Mouse (Mus musculus) brain, embryonic 18.5 days (tissue): ENCODE results near the gene Tent4b.
"Not testable (repeated sequence)": the region's sequence is repeated elsewhere in the genome, so short reads cannot be mapped to it uniquely, and the experiment has no call there.

ENCODE experiments used
- DNase-seq: peaks from one replicate; pipeline ENCODE4 v3.0.0-alpha.2; 2012; ENCODE audit warnings: low read depth, low spot score

The Tent4b gene

DNA sequence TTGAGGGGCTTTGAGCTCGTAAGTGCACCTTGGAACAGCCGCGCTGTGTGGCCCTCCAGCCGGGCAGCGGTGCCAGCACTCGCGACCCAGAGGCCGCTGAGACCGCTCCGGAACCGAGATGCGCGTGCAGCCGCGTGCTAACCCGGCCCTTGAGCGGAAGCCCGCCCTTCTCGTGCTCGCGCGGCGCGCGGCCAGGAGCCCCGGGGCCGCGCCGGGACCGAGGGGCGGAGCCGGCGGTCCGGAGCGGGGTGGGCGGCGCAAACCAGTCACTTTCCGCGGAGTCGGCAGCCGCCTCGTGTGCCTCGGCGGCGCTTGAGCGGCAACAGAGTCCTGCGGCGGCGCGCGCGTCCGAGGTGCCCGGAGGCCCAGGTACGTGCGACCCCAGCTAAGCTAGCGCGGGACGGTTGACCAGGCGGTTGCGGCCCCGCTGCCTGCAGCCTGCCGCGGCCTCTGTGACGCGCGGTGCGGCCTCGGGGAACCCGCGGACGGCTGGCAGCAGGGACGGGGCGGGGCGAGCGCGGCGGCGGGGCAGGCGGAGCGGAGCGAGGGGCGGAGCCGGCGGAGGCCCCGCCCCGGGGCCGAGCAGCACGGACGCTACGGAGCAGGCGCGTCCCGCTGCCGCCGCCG, at the start of gene Tent4b:
Gene Tent4b (plus strand): TSS at position 269 of the 627 bp plus-strand sequence.
- DNase-seq: peak; percentile 80

DNA sequence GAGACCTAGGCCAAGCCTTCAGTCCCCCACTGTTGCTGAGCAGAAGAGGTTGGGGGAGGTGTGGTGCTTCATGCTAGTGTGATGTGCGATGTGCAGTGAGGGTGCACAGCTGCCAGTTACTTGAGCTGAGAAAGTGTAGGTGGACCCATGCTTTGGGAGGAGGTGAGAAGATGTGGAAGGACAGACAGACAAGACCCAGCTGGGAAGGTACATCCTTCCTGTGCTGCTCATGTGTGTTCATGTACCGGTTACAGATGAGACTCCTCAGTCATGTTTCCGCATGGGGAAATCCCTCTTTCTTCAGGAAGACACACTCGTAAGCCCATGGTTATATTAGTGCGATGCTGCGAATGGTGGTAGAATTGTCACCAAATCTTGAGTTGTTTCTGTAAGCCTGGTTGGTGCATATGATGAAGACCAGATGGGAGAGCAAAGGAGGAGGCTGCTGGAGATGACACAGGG, 48.1 kb upstream of the Tent4b start:
- no peak for DNase-seq

DNA sequence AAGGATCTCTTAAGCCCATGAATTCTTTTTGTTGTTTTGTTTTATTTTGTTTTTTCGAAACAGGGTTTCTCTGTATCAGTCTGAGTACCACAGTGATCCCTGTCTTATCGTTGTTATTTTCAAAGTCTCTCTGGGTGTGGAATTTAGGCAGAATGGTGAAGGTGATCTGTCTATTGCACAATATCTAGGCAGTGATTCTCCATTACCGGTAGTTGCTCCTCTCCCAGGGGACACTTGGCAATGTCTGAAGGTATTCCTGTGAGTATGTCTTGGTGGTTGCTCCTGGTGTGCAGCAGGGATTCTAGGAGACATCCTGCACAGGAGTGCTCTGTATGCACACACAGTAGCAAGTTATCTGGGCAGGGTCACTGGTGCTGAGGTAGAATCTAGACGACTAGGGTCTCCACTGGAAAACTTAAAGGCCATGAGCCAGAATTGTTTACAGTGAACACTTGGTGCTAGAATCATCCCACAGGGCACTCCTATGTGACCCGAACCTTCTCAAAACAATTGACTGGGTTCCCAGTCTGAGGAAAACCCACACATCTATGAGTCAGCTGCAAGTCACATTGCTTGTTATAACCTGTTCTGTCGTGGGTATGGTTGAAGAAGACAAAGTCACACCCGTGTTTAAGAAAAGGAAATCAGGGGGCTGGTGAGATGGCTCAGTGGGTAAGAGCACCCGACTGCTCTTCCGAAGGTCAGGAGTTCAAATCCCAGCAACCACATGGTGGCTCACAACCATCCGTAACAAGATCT, 38.6 kb upstream of the Tent4b start:
- no peak for DNase-seq

DNA sequence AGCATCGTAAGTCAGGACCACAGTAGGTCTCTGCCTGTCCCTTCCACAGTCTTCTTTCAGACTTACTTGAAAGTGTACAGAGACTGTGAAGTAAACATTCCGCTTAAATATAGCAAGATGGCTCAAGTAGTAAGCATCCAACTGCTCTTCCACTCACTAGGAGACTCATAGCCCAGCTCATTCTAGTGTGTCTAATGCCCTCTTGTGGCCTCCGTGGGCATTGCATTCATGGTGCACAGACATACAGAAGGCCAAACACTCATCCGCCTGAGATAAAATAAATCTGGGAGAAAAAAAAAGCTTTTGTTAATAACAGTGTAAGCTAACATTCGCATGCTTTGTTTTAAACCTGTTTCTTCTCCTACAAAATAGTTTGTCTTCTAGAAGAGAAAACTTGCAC, 37.6 kb upstream of the Tent4b start:
- DNase-seq: peak; percentile 10

DNA sequence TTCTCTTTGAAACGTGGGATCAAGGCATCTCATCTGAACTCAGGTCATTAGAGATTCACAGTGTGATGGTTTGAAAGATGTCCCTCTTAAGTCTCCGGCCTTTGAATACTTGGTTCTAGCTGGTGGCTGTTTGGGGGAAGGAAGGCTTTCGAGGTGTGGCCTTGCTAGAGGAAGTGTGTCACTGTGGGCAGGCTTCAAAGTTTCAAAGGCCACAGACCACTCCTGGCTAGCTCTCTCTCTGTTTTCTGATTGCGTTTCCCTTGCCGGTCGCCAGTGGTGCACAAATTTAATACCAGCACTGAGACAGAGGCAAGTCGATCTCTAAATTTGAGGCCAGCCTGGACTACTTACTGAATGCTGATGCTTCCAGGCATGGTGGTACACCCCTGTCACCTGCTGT, 23.7 kb upstream of the Tent4b start:
- no peak for DNase-seq

DNA sequence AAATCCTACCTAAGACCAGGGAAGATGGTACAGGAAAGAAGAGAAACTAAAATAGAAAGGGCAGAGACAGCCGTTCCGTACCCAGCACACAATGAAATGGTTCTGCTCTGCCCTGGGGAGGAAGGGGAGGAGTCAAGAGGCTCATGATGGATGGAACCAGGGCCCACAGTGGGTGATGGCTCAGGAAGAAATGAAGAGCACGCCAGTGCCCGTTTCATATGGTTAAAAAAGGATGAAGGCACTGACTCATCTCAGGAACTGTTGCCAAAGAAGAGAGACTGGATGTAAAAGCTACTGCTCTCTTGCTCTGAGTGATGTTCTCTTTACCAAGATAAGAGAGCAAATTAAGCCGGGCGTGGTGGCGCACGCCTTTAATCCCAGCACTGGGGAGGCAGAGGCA, 21.7 kb upstream of the Tent4b start:
- DNase-seq: no peak

DNA sequence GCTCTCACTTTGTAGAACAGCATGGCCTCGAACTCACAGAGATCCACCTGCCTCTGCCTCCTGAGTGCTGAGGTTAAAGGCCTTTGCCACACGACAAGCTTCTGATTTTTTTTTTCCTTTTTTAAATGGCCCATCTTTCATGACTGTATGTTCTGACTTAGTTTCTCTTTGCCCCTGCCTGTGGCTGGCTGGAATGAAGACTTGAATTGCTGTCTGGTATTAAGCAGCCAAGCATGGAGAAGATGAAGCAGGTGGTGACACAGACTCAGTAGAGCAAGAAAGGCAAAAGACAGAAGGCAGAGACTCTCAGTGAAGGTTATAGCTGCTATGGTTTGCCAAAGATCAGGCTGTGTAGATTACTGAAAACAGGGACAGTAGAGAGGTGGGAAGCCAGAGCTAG, 15.9 kb upstream of the Tent4b start:
- DNase-seq: no peak

DNA sequence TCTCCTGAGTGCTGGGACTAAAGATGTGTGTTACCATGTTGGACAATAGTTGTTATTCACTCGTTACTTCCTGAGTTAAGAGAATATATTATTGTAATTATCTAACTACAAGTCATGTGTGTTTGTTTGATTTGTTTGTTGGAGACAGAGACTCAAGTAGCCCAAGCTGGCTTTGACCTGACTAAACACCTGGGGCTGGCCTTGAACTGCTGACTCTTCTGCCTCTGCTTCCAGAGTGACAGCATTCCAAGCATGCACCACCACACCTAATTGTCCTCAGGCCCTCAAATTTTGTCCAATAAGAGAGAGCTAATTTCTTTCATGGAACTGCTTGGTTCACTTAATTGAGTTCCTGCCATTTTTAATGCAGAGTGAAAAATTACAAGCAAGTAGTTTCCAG, 14.1 kb upstream of the Tent4b start:
- DNase-seq: no peak

DNA sequence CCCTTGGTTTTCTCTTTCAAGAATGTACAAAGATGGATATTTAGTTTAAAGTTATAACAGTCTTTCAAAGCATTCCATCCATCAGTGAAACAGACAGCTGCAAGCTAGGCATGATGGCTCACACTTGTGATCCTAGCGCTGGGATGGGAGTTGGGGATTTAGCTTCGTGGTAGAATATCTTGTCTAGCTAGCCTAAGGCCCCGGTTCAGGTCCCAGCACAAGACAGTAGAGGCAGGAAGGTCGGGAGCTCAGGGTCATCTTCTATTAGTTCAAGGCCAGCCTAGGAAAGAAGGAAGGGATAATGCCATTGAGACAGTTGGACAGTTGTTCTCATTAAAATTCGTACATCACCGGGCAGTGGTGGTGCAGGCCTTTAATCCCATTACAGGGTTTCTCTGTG, 13.3 kb upstream of the Tent4b start:
- no peak for DNase-seq

DNA sequence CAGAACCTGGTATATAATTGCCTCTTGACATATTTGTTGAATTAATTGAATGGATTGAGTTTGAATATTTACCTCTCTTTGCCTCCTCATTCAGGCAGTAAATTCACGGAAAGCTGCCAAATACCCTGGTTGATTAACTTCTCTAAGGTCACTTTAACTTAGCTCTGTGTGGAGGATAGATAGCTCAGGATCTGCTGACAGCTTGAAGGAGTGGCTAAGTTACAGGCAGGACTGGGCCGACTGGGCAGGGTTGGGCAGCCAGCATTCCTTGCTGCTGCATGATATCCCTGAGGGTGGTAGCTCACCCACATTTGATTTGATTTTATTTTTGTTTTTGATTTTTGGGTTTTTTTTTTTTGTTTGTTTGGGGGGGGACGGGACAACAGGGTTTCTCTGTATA, 1.7 kb upstream of the Tent4b start:
- no peak for DNase-seq

DNA sequence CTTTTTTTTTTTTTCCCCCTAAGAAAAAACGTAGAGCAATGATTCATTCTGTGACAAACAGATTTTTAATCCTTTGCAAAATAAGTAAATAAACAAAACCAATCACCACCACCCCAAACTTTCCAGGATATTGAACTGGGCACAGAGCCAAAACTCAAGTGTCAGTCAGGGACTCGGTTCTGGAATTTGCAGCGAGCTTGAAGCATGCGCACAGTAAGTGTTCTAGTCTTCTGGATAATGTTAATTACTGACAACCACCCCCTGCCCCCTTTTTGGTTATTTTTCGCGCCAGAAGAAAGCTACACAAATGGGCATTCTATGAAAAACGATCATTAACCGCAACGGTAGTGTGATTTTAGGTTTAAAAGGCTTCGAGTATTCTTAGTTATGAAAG, 465 bp upstream of the Tent4b start:
- DNase-seq: no peak

DNA sequence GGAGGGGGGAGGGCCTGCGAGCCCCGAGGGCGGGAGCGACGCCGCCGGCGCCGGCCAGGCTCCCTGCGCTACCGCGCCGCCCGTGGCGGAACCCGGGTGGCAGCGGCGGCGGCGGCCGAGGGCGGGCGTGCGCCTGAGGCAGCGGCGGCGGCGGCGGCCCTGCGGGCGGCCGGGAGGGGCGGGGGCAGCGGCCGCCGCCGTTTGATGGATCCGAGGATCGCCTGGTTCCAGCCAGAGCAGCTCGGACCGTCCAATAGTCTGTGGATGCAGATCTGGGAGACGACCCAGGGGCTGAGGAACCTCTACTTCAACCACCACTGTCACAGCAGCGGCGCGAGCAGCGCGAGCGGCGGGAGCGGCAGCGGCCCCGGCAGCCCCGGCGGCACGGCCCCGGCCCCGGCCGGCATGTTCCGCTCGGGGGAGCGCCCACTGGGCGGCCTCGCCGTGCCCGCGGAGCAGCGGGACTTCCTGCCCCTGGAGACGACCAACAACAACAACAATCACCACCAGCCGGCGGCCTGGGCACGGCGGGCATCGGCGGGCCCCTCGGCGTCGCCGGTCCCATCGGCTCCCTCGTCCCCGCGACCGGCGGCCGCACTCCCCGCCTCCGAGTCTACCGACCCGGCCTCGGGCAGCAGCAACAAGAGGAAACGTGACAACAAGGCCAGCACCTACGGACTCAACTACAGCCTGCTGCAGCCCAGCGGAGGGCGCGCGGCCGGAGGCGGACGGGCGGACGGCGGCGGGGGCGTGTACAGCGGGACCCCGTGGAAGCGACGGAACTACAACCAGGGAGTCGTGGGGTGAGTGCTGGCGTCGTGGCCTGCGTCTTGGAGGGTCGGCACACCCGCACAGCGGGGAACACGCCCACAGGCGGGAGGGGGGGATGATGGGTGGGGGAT, 938 bp downstream of the Tent4b start:
- no peak for DNase-seq

DNA sequence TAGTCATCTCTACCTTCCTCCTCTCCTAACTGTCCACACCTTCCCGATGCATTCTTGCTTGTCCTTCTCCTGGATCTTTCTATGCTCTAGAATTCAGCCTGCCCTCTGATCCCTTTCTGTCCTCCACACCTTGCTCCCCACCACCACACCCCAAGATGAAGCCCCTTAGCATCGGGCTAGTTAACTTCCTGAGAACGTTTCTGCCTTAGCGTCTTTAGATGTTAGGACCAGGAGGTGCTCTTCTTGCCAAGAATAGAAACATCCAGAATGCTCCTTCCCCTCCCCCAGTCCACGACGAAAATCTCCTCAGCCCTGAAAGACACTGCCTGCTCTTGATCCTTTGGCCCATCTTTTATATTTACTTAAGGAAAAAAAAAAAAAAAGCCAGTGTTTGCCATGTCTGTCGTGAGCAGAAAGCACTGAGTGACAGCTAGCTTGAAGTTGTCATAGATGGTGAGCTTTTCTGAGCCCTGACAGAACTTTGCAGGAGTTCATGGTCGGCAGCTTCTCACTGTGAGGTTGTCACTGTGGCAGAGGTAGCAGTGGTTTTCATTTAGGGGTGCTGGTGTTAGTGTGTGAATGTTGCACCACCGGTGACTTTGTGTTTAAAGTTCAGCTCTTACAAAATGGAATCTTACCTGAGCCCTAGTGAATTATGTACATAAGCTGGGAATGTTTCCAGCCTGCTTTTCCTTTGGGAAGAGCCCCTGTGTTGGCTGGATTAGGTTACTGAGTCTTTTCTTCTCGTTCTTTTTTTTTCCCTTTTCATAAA, 1.9 kb downstream of the Tent4b start:
- no peak for DNase-seq

DNA sequence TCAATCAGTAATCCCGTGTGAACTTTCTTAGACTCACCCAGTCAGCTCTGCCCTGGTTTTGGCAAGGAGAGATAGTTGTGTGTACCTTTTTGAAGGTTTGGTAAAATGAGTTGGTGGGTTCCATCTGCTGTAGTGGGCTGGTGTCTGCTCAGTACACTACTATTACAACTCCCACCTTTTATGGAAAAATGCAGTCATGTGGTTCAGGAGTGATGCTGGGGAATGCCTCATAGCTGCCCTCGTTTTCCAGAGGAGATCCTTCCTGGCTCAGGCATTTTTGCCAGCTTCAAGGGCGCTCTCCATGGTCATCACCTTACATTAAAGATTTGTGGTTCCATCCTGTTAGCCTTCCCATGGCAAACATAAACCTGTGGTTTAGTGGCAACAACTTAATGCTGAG, 2.6 kb downstream of the Tent4b start:
- DNase-seq: no peak

DNA sequence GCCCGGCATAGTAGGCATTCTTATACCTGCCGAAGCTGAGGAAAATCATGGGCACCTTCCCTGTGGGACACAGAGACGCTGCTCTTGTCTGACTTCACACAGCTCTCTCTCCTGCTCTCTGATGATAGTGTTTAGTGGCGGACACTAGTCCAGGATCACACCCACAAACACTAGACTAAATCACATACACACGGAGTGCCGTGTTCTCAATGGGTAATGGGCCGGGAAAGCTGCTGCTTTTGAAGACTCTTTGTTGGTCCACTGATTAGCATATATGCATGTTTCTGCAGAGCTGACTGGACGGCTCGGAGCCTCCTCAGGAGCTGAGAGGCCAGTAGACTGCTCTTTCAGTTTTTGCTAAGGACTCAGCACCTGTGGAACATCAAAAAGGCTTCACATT, 7.0 kb downstream of the Tent4b start:
- no peak for DNase-seq

DNA sequence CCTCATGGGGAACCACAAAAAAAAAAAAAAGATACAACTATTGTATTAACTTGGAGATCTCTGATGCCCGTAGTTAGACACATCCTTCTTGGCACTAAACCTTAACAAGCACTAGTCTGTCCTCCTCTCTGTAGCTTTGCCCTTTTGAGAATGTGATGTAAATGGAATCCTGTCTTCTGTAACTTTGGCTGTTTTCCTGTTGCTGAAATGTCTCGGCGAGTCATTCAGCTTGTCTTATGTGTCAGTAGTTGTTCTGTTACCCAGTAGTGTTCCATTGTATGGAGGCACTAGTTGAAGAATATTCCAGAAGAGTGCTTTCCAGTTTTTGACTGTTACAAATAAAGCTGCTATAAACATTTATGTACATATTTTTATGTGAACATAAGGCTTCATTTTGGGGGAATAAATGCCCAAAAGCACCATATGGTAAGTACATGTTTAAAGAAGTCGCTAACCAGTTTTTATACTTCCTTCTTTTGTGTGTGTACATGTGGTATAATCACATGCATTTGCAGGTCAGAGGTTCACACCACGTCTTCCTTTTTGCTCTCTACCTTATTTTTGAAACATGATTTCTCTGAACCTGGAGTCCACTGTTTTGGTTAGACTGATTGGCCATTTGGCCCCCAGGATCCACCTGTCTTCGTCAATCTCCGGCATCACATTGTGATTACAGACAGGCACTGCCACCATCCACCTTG, 8.3 kb downstream of the Tent4b start:
- no peak for DNase-seq

DNA sequence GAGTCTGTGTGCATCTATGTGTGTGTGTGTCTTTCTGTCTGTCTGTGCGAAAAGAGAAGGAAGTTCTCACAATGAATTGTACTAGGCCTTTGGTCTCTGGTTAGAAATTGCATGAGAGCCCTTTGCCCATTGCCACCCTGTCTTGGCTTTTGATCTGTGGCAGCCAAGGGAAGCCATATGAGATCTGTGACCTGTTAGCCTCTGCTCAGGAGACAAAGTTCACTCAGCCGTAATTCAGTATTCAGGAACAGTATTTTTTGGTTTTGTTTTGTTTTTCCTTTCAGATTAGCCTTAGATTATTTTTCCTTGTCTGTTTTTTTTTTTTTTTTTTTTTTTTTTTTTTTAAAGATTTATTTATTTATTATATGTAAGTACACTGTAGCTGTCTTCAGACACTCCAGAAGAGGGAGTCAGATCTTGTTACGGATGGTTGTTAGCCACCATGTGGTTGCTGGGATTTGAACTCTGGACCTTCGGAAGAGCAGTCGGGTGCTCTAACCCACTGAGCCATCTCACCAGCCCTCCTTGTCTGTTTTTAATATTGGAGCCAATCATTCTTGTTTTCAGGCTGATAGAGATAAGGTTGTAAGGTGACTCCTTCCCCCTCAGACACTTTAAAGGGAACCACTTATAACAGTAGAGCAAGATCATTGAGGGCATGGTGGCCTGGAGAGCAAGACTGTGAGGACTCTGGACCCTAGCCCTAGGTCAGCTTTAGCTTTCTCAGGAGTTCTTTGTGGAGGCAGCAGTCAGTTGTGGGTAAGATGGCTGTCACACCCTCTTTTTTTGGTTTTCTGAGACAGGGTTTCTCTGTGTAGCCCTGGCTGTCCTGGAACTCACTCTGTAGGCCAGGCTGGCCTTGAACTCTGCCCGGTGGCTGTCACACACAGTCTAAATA, 11.2 kb downstream of the Tent4b start:
- not testable (repeated sequence) for DNase-seq

DNA sequence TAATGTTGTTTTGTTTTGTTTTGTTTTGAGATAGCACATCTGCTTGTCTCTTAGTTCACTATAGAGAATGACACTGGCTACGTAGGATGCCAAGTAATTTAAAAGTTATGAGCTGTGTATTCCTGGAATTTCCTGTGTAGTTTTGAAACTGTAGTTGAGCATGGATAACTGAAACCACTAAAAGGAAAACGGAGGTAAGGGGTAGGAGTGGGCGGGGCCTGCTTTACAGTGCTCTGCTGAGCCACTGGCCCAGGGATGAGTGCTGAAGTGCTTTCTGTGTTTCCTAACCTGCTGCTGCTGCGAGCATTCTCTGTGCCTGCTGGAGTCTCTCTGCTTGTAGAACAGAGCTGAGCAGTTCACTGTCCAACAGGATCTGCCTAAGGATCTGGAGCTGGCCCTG, 22.3 kb downstream of the Tent4b start:
- DNase-seq: no peak

DNA sequence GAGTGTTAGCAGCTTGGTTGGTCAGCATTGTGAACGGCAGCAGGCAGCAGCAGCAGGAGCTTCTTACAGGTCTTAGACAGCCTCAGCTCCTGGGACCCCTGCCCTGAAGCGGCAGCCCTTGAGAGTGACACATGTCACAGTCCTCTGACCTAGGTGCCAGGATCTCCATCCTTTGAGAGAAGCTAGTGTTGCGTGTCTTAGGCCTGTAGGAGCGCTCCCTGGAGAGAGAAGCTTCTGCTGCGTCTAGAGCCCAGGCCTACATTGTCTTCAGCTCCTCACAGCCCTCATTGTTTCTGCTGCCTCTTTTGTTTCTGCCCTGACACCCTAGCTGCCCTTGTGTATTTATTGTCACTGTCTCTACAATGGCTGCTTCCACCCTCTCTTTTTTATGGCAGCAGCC, 26.3 kb downstream of the Tent4b start:
- no peak for DNase-seq

DNA sequence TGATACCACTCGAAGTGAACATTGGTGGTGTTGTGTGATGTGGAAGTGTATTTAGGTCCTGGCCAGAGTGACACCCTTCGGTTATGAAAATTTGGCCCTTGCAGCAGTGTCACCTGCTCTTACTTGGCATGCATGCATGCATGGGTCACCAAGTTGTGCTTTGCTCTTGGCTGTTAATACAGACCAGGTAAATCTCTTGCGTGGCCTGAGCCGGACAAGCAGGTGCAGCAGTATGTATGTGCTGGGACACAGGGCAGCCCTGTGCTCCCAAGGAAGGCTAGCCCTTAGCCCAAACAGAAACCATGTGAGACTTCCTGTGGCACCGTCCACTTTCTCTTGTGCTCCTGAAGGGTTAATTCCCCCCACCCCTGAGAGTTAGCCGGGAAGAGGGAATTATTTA, 28.8 kb downstream of the Tent4b start:
- no peak for DNase-seq
